Mouse (Mus musculus) erythroblast, embryonic 14.5 days (primary cell): Measurements from ENCODE around the gene Ovol1. TPM values are rescaled to one million over a fixed set of nuclear protein-coding genes. Genes with fewer than 3 reads are reported as not detected.

ENCODE experiments used
- H3K27me3 ChIP-seq: 2 replicates; pipeline ENCODE4 v1.6.1; 2012; ENCODE audit warnings: inconsistent platforms; ENCODE audit not compliant: control insufficient read depth
- H3K36me3 ChIP-seq: 2 replicates; pipeline ENCODE4 v1.6.1; 2012; ENCODE audit warnings: mild to moderate bottlenecking, inconsistent platforms; ENCODE audit not compliant: control insufficient read depth
- H3K4me1 ChIP-seq: 2 replicates; pipeline ENCODE4 v1.6.1; 2012; ENCODE audit warnings: inconsistent platforms; ENCODE audit not compliant: control insufficient read depth
- H3K4me3 ChIP-seq: replicated peaks from 2 replicates; pipeline ENCODE3; 2012; ENCODE audit warnings: moderate library complexity, mild to moderate bottlenecking, inconsistent platforms
- H3K9me3 ChIP-seq: 2 replicates; pipeline ENCODE4 v1.6.1; 2012; ENCODE audit warnings: low read length, inconsistent platforms, mixed read lengths; ENCODE audit not compliant: control insufficient read depth
- GATA1 ChIP-seq: IDR thresholded peaks from 2 replicates; pipeline ENCODE4 v1.6.1; 2012; ENCODE audit warnings: low read length, inconsistent platforms, mixed read lengths
- TAL1 ChIP-seq: IDR thresholded peaks from 3 replicates; pipeline ENCODE4 v1.6.1; 2012; ENCODE audit warnings: low read length, inconsistent platforms, mixed read lengths
- polyA plus RNA-seq: library from polyadenylated mRNA; stranded (reverse); fragments of >175 nt; gene quantifications from 2 replicates; pipeline ENCODE4 v1.2.3, GENCODE M21; 2012

Gene Ovol1
- polyA plus RNA-seq, 1 experiment: 0.01 TPM

DNA sequence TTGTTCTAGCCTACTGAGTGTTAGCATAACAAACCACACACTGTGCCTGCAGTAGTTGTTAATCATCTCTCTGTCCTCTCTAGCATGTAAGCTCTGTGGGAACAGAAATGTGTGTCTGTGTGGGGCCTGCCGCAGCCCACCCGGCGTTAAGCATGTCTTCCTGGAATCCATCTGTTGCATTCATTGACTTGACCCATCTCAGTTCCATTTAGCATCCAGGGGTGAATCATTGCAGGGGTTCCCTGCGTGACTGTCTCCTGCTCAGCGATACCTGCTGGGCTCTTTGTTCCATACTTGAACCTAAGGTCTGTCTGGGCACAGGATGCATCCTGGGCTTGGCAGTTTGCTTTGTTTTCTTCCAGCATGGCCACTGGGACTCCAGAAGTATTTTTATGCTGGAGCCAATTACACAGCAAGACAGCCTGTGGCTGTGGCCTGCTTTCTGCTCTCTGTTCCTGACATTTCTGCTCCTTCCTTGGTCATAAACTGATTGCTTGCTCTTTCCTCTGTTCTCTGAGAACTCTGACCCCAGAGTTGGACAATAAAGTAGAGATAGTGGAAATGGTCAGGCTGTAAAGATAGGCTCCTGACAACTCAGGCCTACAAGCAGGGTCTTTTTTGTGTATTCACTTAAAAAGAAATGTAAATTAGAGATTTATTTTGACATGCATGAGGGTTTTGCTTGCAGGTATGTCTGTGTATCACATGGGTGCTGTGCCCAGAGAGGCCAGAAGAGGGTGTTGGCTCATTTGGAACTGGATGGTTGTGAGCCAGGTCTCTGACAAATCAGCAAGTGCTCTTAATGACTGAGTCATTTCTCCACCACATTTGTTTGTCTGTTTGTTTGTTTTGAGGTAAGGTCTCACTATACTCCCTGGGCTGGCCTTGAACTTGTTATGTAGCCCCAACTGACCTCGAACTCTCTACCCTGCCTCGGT lies 44.3 kb downstream of the Ovol1 start:
- no peaks in the 10 kb centered on the region for H3K36me3 ChIP-seq
- peaks cover 22% of the 10 kb centered on the region for H3K4me1 ChIP-seq
- H3K27me3 ChIP-seq: no peaks in the 10 kb centered on the region
- H3K9me3 ChIP-seq: no peaks in the 10 kb centered on the region
- TF ChIP-seq TAL1 (no peak), GATA1 (no peak)
- no peak overlapping the region for H3K4me3 ChIP-seq

GRCm38 (mm10) chr19:5513005-5513349 lies 47.5 kb downstream of the Ovol1 start:
- TF ChIP-seq GATA1 (no peak), TAL1 (no peak)
- H3K9me3 ChIP-seq: no peaks in the 10 kb centered on the region
- peaks cover 2% of the 10 kb centered on the region for H3K36me3 ChIP-seq
- H3K4me1 ChIP-seq: peaks cover 49% of the 10 kb centered on the region
- H3K27me3 ChIP-seq: no peaks in the 10 kb centered on the region
- no peak overlapping the region for H3K4me3 ChIP-seq

- no peak for TF ChIP-seq TAL1
- no peak for TF ChIP-seq GATA1
- H3K27me3 ChIP-seq: no peaks in the 10 kb centered on the region
- H3K4me3 ChIP-seq: peak overlapping the region; percentile 1
- no peaks in the 10 kb centered on the region for H3K9me3 ChIP-seq
- peaks cover 3% of the 10 kb centered on the region for H3K36me3 ChIP-seq
- H3K4me1 ChIP-seq: peaks cover 51% of the 10 kb centered on the region
Measured at GRCm38 (mm10) chr19:5512091-5513004, 48.1 kb downstream of the Ovol1 start.

DNA sequence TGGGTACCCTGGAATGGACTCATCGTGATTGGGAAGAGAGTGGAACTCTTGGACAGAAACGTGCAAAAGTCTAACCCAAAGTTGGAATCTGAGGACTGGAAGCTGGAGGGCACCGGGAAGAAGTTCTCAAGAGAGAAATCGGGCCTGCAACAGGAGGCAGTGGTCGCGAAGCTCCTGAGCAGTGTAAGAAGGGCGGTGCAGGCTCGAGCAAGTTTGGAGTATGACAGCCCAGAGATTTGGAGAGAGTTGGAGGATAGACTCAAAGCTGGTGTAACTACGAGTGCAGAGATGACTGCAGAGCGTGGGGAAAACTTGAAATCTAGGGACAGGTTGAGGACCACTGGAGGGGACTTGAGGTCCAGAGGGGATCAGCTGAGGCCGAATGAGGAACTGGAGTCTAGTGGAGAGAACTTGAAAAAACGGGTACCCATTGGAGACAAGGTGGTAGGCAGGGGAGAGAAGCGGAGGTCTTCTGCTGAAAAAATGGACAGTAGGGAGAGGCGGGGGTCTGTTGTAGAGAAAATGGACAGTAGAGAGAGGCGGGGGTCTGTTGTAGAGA lies 49.3 kb downstream of the Ovol1 start:
- peaks cover 3% of the 10 kb centered on the region for H3K36me3 ChIP-seq
- TF ChIP-seq TAL1 (no peak), GATA1 (no peak)
- peaks cover 51% of the 10 kb centered on the region for H3K4me1 ChIP-seq
- no peaks in the 10 kb centered on the region for H3K9me3 ChIP-seq
- peak overlapping the region; percentile 75 for H3K4me3 ChIP-seq
- H3K27me3 ChIP-seq: no peaks in the 10 kb centered on the region

DNA sequence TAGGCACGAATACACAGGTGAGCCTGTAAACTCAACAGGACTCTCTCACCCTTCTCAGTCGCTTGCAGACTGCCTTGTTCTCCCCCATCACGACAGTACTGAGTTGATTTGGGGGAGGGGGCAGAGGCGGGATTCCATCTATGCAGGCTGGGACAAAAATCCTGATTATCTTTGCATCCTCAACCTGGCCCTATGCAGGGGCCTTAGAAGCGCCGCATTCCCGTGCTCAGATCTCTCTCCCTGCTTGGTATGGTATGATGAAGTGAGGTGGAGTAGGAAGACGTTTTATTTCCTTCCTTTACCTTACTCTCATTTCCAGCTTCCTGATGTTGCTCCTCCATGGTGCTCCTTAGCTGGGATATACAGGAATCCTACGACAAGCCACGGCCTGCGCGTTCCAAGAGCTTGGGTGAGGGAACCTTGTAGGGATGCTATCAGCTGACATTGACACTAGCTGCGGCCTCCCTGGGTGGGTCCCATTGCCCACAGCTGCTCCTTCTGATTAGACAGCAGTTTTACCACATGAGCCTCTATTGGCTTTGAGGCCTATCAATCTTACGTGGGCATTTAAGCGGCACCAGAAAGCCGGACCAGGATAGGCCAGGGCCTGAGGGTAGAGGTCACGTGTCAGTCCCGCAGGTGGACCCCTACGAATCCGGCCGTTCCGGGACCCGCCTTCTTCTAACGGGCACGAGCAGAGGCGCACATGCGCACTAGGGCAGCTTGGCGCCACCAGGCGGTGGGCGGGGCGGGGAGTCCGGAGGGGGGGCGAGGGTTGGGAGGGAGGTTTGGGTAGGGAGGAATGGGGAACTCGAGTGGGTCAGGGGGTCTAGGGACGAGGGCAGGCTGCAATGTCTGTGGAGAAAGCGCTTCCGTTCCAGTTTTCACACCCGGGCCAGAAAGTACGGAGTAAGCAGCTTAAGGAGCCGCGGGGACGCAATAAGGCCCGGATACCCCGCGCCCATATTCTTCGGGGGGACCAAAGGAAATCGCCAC lies 50.1 kb downstream of the Ovol1 start, which contains the start of gene Snx32:
Gene Snx32, minus strand, starts transcription at position 508 of the 996 bp plus-strand sequence.
- Histone ChIP-seq H3K36me3 (peaks cover 3% of the 10 kb centered on the region), H3K9me3 (no peaks in the 10 kb centered on the region), H3K4me3 (peak within 1 kb of the TSS; percentile 75), H3K27me3 (no peaks in the 10 kb centered on the region), H3K4me1 (peaks cover 53% of the 10 kb centered on the region)
- TF ChIP-seq TAL1: peak; percentile 70
- TF ChIP-seq GATA1: peak; percentile 63; the same call in 1 of the 2 replicates

DNA sequence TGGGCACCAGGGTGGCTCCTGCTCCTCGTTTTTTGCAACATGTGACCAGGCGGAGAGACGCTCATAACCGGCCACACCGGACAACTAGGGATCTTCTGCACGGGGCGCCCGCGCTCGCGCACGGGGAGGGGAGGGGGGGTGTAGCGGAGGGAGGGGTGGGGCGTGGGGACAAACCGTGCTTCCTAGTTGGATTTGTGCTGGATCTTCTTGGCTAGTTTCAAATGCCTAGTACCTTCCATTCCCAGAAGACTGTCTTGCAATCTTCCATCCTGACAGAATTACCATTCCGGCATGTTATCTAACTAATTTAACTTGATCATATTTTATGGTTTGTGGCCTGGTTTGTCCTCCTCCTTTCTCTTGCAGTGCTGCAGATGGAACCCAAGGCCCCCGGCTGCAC lies 56.8 kb downstream of the Ovol1 start, which contains the start of gene 1700020D05Rik:
Gene 1700020D05Rik, minus strand, starts transcription at position 101 of the 400 bp plus-strand sequence.
- TF ChIP-seq GATA1: no peak
- no peak for TF ChIP-seq TAL1
- H3K9me3 ChIP-seq: 0 out of 2 replicates have a peak, but pooled peaks cover 4% of the 10 kb centered on the region
- H3K4me1 ChIP-seq: peaks cover 13% of the 10 kb centered on the region
- no peak within 1 kb of the TSS for H3K4me3 ChIP-seq
- no peaks in the 10 kb centered on the region for H3K27me3 ChIP-seq
- H3K36me3 ChIP-seq: peaks cover 33% of the 10 kb centered on the region

DNA sequence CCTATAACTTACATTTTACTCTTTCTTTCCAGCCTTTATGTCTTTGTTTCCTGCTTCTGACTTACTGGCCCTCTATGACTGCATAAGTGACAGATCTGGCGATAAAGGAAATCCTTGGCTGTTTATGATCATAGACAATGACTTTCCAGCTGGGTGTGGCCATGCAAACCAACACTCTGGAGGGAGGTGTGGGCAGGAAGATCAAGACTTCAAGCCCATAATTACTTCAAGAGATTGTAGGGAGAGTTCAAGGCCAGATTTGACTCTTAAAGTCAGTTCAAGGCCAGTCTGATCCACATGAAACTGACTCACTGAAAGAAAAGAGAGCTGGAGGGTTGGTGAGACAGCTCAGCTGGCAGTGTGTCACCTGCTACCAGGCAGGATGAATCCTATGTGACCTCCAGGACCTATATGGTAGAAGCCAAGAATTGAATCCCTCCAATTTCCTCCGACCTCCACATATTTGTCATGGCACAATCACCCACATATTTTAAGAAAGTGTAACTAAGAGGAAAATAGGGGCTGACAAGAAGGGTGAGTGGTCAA lies 60.0 kb downstream of the Ovol1 start:
- 0 out of 2 replicates have a peak, but pooled peaks cover 4% of the 10 kb centered on the region for H3K9me3 ChIP-seq
- peaks cover under 1% of the 10 kb centered on the region for H3K4me1 ChIP-seq
- no peaks in the 10 kb centered on the region for H3K27me3 ChIP-seq
- no peak for TF ChIP-seq GATA1
- TF ChIP-seq TAL1: no peak
- no peak overlapping the region for H3K4me3 ChIP-seq
- H3K36me3 ChIP-seq: peaks cover 63% of the 10 kb centered on the region

Other genes with a start within 250 kb of the Ovol1 start
- gene Catsper1, start 224.9 kb downstream of the Ovol1 start, polyA plus RNA-seq: not detected in 2 replicates
- gene Cst6, start 211.1 kb downstream of the Ovol1 start, polyA plus RNA-seq: not detected in 2 replicates
- 4.6 and 4.7 TPM in 2 replicates for gene Eif1ad, start 193.9 kb downstream of the Ovol1 start, polyA plus RNA-seq
- gene Banf1, start 193.5 kb downstream of the Ovol1 start, polyA plus RNA-seq: 15.6 and 21.7 TPM in 2 replicates
- gene Sart1, start 171.9 kb downstream of the Ovol1 start, polyA plus RNA-seq: 15.8 and 17.4 TPM in 2 replicates
- gene Tsga10ip, start 158.1 kb downstream of the Ovol1 start, polyA plus RNA-seq: not detected in 2 replicates
- 25.1 and 29.2 TPM in 2 replicates for gene Drap1, start 135.7 kb downstream of the Ovol1 start, polyA plus RNA-seq
- gene AI837181, start 135.5 kb downstream of the Ovol1 start, polyA plus RNA-seq: 3.1 and 3.7 TPM in 2 replicates
- gene Fosl1, start 113.1 kb downstream of the Ovol1 start, polyA plus RNA-seq: 0.12 and 0.18 TPM in 2 replicates
- gene Ccdc85b, start 102.8 kb downstream of the Ovol1 start, polyA plus RNA-seq: 0.54 and 0.57 TPM in 2 replicates
- gene Fibp, start 100.0 kb downstream of the Ovol1 start, polyA plus RNA-seq: 2.4 and 11.7 TPM in 2 replicates
- not detected in 2 replicates for gene Ctsw, start 92.1 kb downstream of the Ovol1 start, polyA plus RNA-seq
- gene Efemp2, start 86.7 kb downstream of the Ovol1 start, polyA plus RNA-seq: 0.03 and 0.04 TPM in 2 replicates
- gene Mus81, start 72.2 kb downstream of the Ovol1 start, polyA plus RNA-seq: 5.2 and 9.4 TPM in 2 replicates
- 151 and 164 TPM in 2 replicates for gene Cfl1, start 70.2 kb downstream of the Ovol1 start, polyA plus RNA-seq
- gene 1700020D05Rik, start 56.9 kb downstream of the Ovol1 start, polyA plus RNA-seq: 0.10 and 0.18 TPM in 2 replicates
- gene Snx32, start 50.1 kb downstream of the Ovol1 start, polyA plus RNA-seq: 1.3 and 1.5 TPM in 2 replicates
- gene Ap5b1, start 7.4 kb upstream of the Ovol1 start, polyA plus RNA-seq: 0.19 and 0.20 TPM in 2 replicates
- gene Rnaseh2c, start 41.2 kb upstream of the Ovol1 start, polyA plus RNA-seq: 82.8 and 90.8 TPM in 2 replicates
- gene Kat5, start 49.6 kb upstream of the Ovol1 start, polyA plus RNA-seq: 6.0 and 7.0 TPM in 2 replicates
- 4.1 and 6.0 TPM in 2 replicates for gene Rela, start 76.8 kb upstream of the Ovol1 start, polyA plus RNA-seq
- gene Sipa1, start 103.1 kb upstream of the Ovol1 start, polyA plus RNA-seq: 63.2 and 69.8 TPM in 2 replicates
- 18.5 and 20.2 TPM in 2 replicates for gene Map3k11, start 128.1 kb upstream of the Ovol1 start, polyA plus RNA-seq
- gene Pcnx3, start 128.3 kb upstream of the Ovol1 start, polyA plus RNA-seq: 43.8 and 46.7 TPM in 2 replicates
- gene Kcnk7, start 143.7 kb upstream of the Ovol1 start, polyA plus RNA-seq: 0.04 and 0.06 TPM in 2 replicates
- gene Ehbp1l1, start 165.7 kb upstream of the Ovol1 start, polyA plus RNA-seq: 88.4 and 106 TPM in 2 replicates
- 33.0 and 41.0 TPM in 2 replicates for gene Fam89b, start 169.0 kb upstream of the Ovol1 start, polyA plus RNA-seq
- 0.06 and 0.09 TPM in 2 replicates for gene Ltbp3, start 180.3 kb upstream of the Ovol1 start, polyA plus RNA-seq
- gene Scyl1, start 210.8 kb upstream of the Ovol1 start, polyA plus RNA-seq: 8.2 TPM in 2 replicates